Mouse (Mus musculus): ENCODE data around the gene Amot. TPM values are rescaled to one million over a fixed set of nuclear protein-coding genes. Genes with fewer than 3 reads are reported as not detected.

The Amot gene
- polyA plus RNA-seq, 1 experiment from 2014 or later = 23.0 TPM

GRCm38 (mm10) chrX:145461339-145461738 lies 43.6 kb downstream of the Amot start:
- Histone ChIP-seq H3K4me1 (ENCODE audit: control insufficient read depth, insufficient read depth, low read length) (no peaks in the 10 kb centered on the region), H3K27me3 (ENCODE audit: control insufficient read depth, insufficient read depth, low read length) (no peaks in the 10 kb centered on the region), H3K4me3 (ENCODE audit: low read depth, low read length) (no peak overlapping the region), H3K9ac (ENCODE audit: low read length) (no peak overlapping the region), H3K9me3 (ENCODE audit: control insufficient read depth, low read length) (no peaks in the 10 kb centered on the region), H3K27ac (ENCODE audit: low read depth, low read length) (no peak overlapping the region), H3K36me3 (ENCODE audit: control insufficient read depth, insufficient read depth, low read length) (no peaks in the 10 kb centered on the region), H3K4me2 (ENCODE audit: low read depth) (no peak overlapping the region)
- DNase-seq (ENCODE audit: low spot score) = no peak
- no peak for ATAC-seq (ENCODE audit: insufficient read depth, low FRiP score, low TSS enrichment)
- WGBS = 98% methylated on average over 3 of the region's 3 CpGs

DNA sequence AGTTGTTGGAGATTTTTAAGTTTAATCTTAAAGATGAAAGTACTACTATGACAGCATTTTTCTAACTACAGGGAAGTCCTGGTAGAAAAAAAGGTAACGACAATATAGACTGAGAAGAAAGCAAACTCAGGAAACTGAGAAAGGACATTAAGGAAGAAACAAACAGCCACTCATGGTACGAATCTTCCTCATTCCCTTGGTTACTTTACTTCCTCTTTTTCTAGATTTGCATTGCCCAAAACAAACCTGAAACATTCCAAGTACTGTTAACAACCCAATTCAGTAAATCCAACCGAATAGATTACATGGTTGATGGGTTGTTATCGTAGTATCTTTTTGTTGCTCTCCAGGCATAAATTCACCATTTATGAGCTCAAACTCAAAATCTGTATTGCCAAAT lies 48.7 kb downstream of the Amot start:
- 91% methylated on average over 4 of the region's 4 CpGs for WGBS
- no peaks in the 10 kb centered on the region for H3K9me3 ChIP-seq (ENCODE audit: control insufficient read depth, low read length)
- no peaks in the 10 kb centered on the region for H3K4me1 ChIP-seq (ENCODE audit: control insufficient read depth, insufficient read depth, low read length)
- no peak for ATAC-seq (ENCODE audit: insufficient read depth, low FRiP score, low TSS enrichment)
- H3K4me2 ChIP-seq (ENCODE audit: low read depth) = no peak overlapping the region
- H3K36me3 ChIP-seq (ENCODE audit: control insufficient read depth, insufficient read depth, low read length) = no peaks in the 10 kb centered on the region
- H3K27ac ChIP-seq (ENCODE audit: low read depth, low read length) = no peak overlapping the region
- DNase-seq (ENCODE audit: low spot score) = no peak
- no peak overlapping the region for H3K9ac ChIP-seq (ENCODE audit: low read length)
- H3K4me3 ChIP-seq (ENCODE audit: low read depth, low read length) = no peak overlapping the region
- no peaks in the 10 kb centered on the region for H3K27me3 ChIP-seq (ENCODE audit: control insufficient read depth, insufficient read depth, low read length)

GRCm38 (mm10) chrX:145455629-145456028 lies 49.4 kb downstream of the Amot start:
- 90% methylated on average over 6 of the region's 6 CpGs for WGBS
- H3K4me2 ChIP-seq (ENCODE audit: low read depth) = no peak overlapping the region

GRCm38 (mm10) chrX:145454828-145455227 lies 50.2 kb downstream of the Amot start:
- Histone ChIP-seq H3K4me3 (ENCODE audit: low read depth, low read length) (no peak overlapping the region), H3K27me3 (ENCODE audit: control insufficient read depth, insufficient read depth, low read length) (no peaks in the 10 kb centered on the region), H3K4me2 (ENCODE audit: low read depth) (no peak overlapping the region), H3K36me3 (ENCODE audit: control insufficient read depth, insufficient read depth, low read length) (no peaks in the 10 kb centered on the region), H3K27ac (ENCODE audit: low read depth, low read length) (no peak overlapping the region), H3K9me3 (ENCODE audit: control insufficient read depth, low read length) (no peaks in the 10 kb centered on the region), H3K4me1 (ENCODE audit: control insufficient read depth, insufficient read depth, low read length) (no peaks in the 10 kb centered on the region), H3K9ac (ENCODE audit: low read length) (no peak overlapping the region)
- ATAC-seq (ENCODE audit: insufficient read depth, low FRiP score, low TSS enrichment) = no peak
- WGBS = 86% methylated on average over 4 of the region's 4 CpGs
- DNase-seq (ENCODE audit: low spot score) = no peak

More at GRCm38 (mm10) chrX:145455629-145456028, 49.4 kb downstream of the Amot start:
- DNase-seq (ENCODE audit: low spot score) (no peak), ATAC-seq (ENCODE audit: insufficient read depth, low FRiP score, low TSS enrichment) (no peak)
- Histone ChIP-seq H3K36me3 (ENCODE audit: control insufficient read depth, insufficient read depth, low read length) (no peaks in the 10 kb centered on the region), H3K4me1 (ENCODE audit: control insufficient read depth, insufficient read depth, low read length) (no peaks in the 10 kb centered on the region), H3K4me3 (ENCODE audit: low read depth, low read length) (no peak overlapping the region), H3K9ac (ENCODE audit: low read length) (no peak overlapping the region), H3K27ac (ENCODE audit: low read depth, low read length) (no peak overlapping the region), H3K27me3 (ENCODE audit: control insufficient read depth, insufficient read depth, low read length) (no peaks in the 10 kb centered on the region), H3K9me3 (ENCODE audit: control insufficient read depth, low read length) (no peaks in the 10 kb centered on the region)

DNA sequence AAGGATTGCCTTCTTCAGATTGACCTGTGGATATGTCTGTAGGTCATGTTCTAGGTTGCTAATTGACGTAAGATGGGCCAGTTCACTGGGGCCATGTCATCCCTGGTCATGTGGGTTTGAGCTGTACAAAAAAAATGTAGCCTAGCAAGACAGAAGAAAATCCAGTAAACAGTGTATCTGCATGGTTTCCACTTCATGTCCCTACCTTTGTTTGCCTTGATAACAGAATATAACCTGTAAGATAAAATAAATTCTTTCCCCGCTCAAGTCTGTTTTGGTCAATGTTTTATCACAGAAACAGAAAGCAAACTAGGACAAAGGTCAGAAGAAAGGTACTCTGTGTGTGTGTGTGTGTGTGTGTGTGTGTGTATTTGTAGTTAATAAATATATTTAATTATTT lies 63.5 kb downstream of the Amot start:
- 92% methylated on average over 2 of the region's 2 CpGs for WGBS
- no peaks in the 10 kb centered on the region for H3K4me1 ChIP-seq (ENCODE audit: control insufficient read depth, insufficient read depth, low read length)
- H3K4me2 ChIP-seq (ENCODE audit: low read depth) = no peak overlapping the region
- no peak overlapping the region for H3K9ac ChIP-seq (ENCODE audit: low read length)
- ATAC-seq (ENCODE audit: insufficient read depth, low FRiP score, low TSS enrichment) (no peak), DNase-seq (ENCODE audit: low spot score) (no peak)
- no peak overlapping the region for H3K4me3 ChIP-seq (ENCODE audit: low read depth, low read length)
- H3K9me3 ChIP-seq (ENCODE audit: control insufficient read depth, low read length) = no peaks in the 10 kb centered on the region
- no peaks in the 10 kb centered on the region for H3K36me3 ChIP-seq (ENCODE audit: control insufficient read depth, insufficient read depth, low read length)
- H3K27ac ChIP-seq (ENCODE audit: low read depth, low read length) = no peak overlapping the region
- no peaks in the 10 kb centered on the region for H3K27me3 ChIP-seq (ENCODE audit: control insufficient read depth, insufficient read depth, low read length)

DNA sequence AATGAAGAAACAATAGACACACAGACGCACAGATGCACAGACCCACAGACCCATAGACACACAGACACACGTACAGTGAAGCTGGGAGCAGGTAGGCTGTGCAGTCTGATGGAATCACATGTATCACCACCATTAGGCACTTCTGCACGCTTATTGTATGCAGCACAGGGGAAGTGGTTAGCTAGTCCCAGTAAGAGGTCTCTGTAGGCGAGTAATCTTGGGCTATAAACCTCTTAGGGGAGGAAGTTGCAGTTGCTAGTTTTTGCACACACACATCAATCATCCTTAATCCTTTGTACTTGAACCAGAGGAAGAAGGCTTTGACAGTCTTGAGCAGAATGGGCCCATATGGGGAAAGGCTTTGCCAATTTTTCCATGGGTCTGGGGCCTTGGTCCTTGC lies 71.3 kb downstream of the Amot start:
- WGBS = 69% methylated on average over 4 of the region's 4 CpGs
- Histone ChIP-seq H3K36me3 (ENCODE audit: control insufficient read depth, insufficient read depth, low read length) (no peaks in the 10 kb centered on the region), H3K9ac (ENCODE audit: low read length) (no peak overlapping the region), H3K4me1 (ENCODE audit: control insufficient read depth, insufficient read depth, low read length) (no peaks in the 10 kb centered on the region), H3K9me3 (ENCODE audit: control insufficient read depth, low read length) (no peaks in the 10 kb centered on the region), H3K27ac (ENCODE audit: low read depth, low read length) (no peak overlapping the region), H3K4me2 (ENCODE audit: low read depth) (no peak overlapping the region), H3K27me3 (ENCODE audit: control insufficient read depth, insufficient read depth, low read length) (no peaks in the 10 kb centered on the region), H3K4me3 (ENCODE audit: low read depth, low read length) (no peak overlapping the region)
- ATAC-seq (ENCODE audit: insufficient read depth, low FRiP score, low TSS enrichment) = no peak
- no peak for DNase-seq (ENCODE audit: low spot score)

DNA sequence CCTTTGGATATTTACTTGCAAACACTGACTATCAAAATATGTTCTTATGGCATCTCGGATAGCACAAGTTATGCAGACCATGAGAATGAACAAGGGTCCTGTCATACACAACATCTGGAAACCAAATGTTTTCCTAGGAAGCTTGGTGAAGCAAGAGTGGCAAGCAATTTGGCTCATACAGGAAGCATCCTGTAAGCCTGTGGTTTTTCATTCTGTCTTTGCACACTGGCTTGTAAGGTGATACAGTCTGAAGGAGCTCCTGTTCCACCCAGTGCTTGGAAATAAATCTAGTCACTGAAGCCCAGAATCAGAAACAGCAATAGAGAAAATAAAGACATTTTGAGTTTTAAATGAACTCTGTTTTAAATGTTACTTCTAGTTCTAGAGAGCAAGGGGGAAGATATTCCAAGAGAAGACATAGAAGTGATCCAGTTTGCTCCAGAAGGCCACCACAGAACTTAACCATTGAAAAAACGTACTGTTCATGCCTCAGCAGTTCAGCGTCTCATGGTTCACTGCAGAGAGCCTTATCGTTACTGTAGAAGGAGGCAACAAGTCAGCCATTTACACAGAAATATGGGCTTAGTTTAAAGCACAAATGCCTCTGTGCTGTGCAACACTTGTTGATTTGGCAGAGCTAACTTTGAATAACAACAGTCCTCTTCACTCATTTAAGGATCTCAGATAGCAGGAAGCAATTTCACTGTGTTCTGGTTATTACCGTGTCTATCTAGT lies 74.0 kb downstream of the Amot start:
- H3K9me3 ChIP-seq (ENCODE audit: control insufficient read depth, low read length) = no peaks in the 10 kb centered on the region
- WGBS = 75% methylated on average over 5 of the region's 5 CpGs
- no peaks in the 10 kb centered on the region for H3K36me3 ChIP-seq (ENCODE audit: control insufficient read depth, insufficient read depth, low read length)
- ATAC-seq (ENCODE audit: insufficient read depth, low FRiP score, low TSS enrichment) (no peak), DNase-seq (ENCODE audit: low spot score) (no peak)
- no peaks in the 10 kb centered on the region for H3K4me1 ChIP-seq (ENCODE audit: control insufficient read depth, insufficient read depth, low read length)
- H3K27ac ChIP-seq (ENCODE audit: low read depth, low read length) = no peak overlapping the region
- no peak overlapping the region for H3K9ac ChIP-seq (ENCODE audit: low read length)
- H3K4me2 ChIP-seq (ENCODE audit: low read depth) = no peak overlapping the region
- H3K27me3 ChIP-seq (ENCODE audit: control insufficient read depth, insufficient read depth, low read length) = no peaks in the 10 kb centered on the region
- no peak overlapping the region for H3K4me3 ChIP-seq (ENCODE audit: low read depth, low read length)

DNA sequence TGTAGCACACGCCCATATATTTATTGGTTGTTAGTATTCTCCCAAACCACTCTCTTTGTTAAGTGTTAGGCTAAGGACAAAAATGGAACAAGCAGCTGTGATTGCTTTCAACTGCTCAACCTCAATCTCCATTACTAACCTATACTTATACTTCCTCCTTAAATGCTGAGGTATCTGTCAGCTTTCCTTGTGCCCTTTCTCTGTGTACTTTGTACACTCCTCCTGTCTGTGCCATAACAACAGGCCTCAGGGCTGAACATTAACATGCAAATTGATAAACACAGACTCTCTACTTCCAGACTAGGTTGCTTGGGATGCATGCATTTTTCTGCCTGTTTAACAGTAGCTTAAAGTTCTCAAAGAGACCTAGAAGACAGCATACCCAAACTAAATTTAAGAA lies 76.2 kb downstream of the Amot start:
- H3K9me3 ChIP-seq (ENCODE audit: control insufficient read depth, low read length) = no peaks in the 10 kb centered on the region
- no peaks in the 10 kb centered on the region for H3K27me3 ChIP-seq (ENCODE audit: control insufficient read depth, insufficient read depth, low read length)
- H3K4me2 ChIP-seq (ENCODE audit: low read depth) = no peak overlapping the region
- H3K9ac ChIP-seq (ENCODE audit: low read length) = no peak overlapping the region
- H3K27ac ChIP-seq (ENCODE audit: low read depth, low read length) = no peak overlapping the region
- ATAC-seq (ENCODE audit: insufficient read depth, low FRiP score, low TSS enrichment) (no peak), DNase-seq (ENCODE audit: low spot score) (no peak)
- H3K4me3 ChIP-seq (ENCODE audit: low read depth, low read length) = no peak overlapping the region
- no peaks in the 10 kb centered on the region for H3K4me1 ChIP-seq (ENCODE audit: control insufficient read depth, insufficient read depth, low read length)
- WGBS = 72% methylated on average over 1 of the region's 1 CpGs
- H3K36me3 ChIP-seq (ENCODE audit: control insufficient read depth, insufficient read depth, low read length) = no peaks in the 10 kb centered on the region

- no peaks in the 10 kb centered on the region for H3K27me3 ChIP-seq (ENCODE audit: control insufficient read depth, insufficient read depth, low read length)
- no peaks in the 10 kb centered on the region for H3K9me3 ChIP-seq (ENCODE audit: control insufficient read depth, low read length)
- no peak overlapping the region for H3K27ac ChIP-seq (ENCODE audit: low read depth, low read length)
- DNase-seq (ENCODE audit: low spot score) = no peak
- no peaks in the 10 kb centered on the region for H3K36me3 ChIP-seq (ENCODE audit: control insufficient read depth, insufficient read depth, low read length)
- no peak overlapping the region for H3K4me2 ChIP-seq (ENCODE audit: low read depth)
- no peak for ATAC-seq (ENCODE audit: insufficient read depth, low FRiP score, low TSS enrichment)
- no peak overlapping the region for H3K9ac ChIP-seq (ENCODE audit: low read length)
- no peak overlapping the region for H3K4me3 ChIP-seq (ENCODE audit: low read depth, low read length)
- 65% methylated on average over 2 of the region's 2 CpGs for WGBS
- H3K4me1 ChIP-seq (ENCODE audit: control insufficient read depth, insufficient read depth, low read length) = no peaks in the 10 kb centered on the region
Observed at GRCm38 (mm10) chrX:145424026-145424425, 81.0 kb downstream of the Amot start.

Measured in neural tube, embryonic 11.5 days (tissue).